Mouse (Mus musculus) spleen, adult 2 months (tissue): ENCODE data around the gene Zdhhc4.

ENCODE experiments used
- CTCF ChIP-seq: fragments of 200-500 bp; IDR thresholded peaks from 2 replicates; pipeline ENCODE4 v1.5.1; 2011; ENCODE audit warnings: mild to moderate bottlenecking, inconsistent platforms; ENCODE audit not compliant: insufficient read depth, insufficient read length, insufficient replicate concordance; ENCODE audit errors: extremely low read depth
- POLR2A ChIP-seq: fragments of 200-500 bp; IDR thresholded peaks from 2 replicates; pipeline ENCODE4 v1.6.1; 2011; ENCODE audit warnings: low read depth, low read length, inconsistent platforms

DNA sequence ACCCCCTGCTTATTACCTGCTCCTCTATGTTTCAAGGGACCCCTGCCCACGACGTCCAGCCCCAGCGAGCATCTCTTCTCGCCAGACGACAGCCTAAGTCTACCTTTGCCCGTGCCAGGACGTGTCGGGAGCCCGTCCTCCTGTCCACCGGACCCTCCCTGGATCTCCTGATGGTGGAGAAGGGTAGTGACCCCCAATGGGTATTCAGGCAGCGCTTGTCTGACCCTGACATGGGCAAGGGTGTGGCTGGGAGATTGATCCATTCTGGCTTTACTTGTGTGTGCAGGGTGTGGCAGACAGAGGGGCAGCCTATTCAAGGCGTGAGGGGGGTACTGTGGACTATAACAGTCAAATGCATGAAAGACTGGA is 58.9 kb downstream of the Zdhhc4 start:
- no peak for TF ChIP-seq POLR2A
- no peak for TF ChIP-seq CTCF
